Comparison of ENCODE assay signal across 18 mouse cellular contexts in genomic region chr7:132333078-132333477, GRCm38 (mm10). TPM values are rescaled to one million over a fixed set of nuclear protein-coding genes. Genes with fewer than 3 reads are reported as not detected.
DNase-seq lines count a peak whose midpoint lies in the region; ATAC-seq and TF ChIP-seq lines count a peak whose summit lies in the region.
"Had no signal": no experiment of that assay in that cellular context is flagged by ENCODE, and none has a peak within 500 bp of the region (broad histone marks: within the 10 kb centered on the region; RNA-seq: fewer than 3 reads in every experiment).

No protein-coding gene starts in this region.

- no peak overlapping the region for H3K9ac ChIP-seq in neural tube, embryonic 13.5 days
- no peak overlapping the region for H3K9ac ChIP-seq in heart, adult 2 months (ENCODE audit: low read depth, low read length)
- H3K9ac ChIP-seq: forebrain, embryonic 13.5 days; forebrain, postnatal 0 days; heart, embryonic 12.5 days; hindbrain, embryonic 13.5 days had no signal

- TF ChIP-seq POLR2A in heart, adult 2 months (IDR thresholded peaks at IDR 0.05; ENCODE audit: insufficient read depth, low read depth, low read length): no peak
- no peak for TF ChIP-seq POLR2A in kidney, adult 2 months (IDR thresholded peaks at IDR 0.05; ENCODE audit: low read depth, low read length)

- WGBS in neural tube, embryonic 13.5 days: 81% methylated on average over 1 of the region's 1 CpGs
- WGBS in embryonic facial prominence, embryonic 10.5 days: 75% methylated on average over 1 of the region's 1 CpGs
- 50% methylated on average over 1 of the region's 1 CpGs for WGBS in heart, adult 2 months
- 66% methylated on average over 1 of the region's 1 CpGs for WGBS in kidney, adult 2 months

- no peak overlapping the region for H3K4me2 ChIP-seq in neural tube, embryonic 13.5 days
- H3K4me2 ChIP-seq: forebrain, embryonic 13.5 days; heart, embryonic 12.5 days; hindbrain, embryonic 13.5 days had no signal

- intact Hi-C loops in heart, adult 2 months (cut with DNase I): loop anchor here (5.0 kb wide), 1 partner anchor 106 kb away; no protein-coding TSS in a partner anchor

- peaks cover 39% of the 10 kb centered on the region for H3K4me1 ChIP-seq in neural tube, embryonic 13.5 days (replicated peaks)
- peaks cover 42% of the 10 kb centered on the region for H3K4me1 ChIP-seq in embryonic facial prominence, embryonic 10.5 days
- peaks cover 7% of the 10 kb centered on the region for H3K4me1 ChIP-seq in heart, adult 2 months (ENCODE audit: control insufficient read depth, insufficient read depth, low read length)
- peaks cover 10% of the 10 kb centered on the region; the same call in 1 of the 2 replicates for H3K4me1 ChIP-seq in kidney, adult 2 months (ENCODE audit: control insufficient read depth, insufficient read depth, low read length)

- no peak for ATAC-seq in neural tube, embryonic 13.5 days (ENCODE audit: low read depth)
- ATAC-seq in megakaryocyte progenitor cell, adult 5-6 weeks (replicated peaks; ENCODE audit: poor library complexity): peak; percentile 47
- ATAC-seq: forebrain, embryonic 13.5 days; forebrain, postnatal 0 days; hindbrain, postnatal 0 days had no signal

- no peak for DNase-seq in neural tube, embryonic 10.5 days (ENCODE audit: extremely low spot score, low spot score)
- no peak for DNase-seq in embryonic facial prominence, embryonic 10.5 days (ENCODE audit: low spot score)
- DNase-seq in heart, adult 2 months: no peak
- no peak for DNase-seq in kidney, adult 2 months
- DNase-seq: adrenal gland, adult 8-10 months; cerebellum, adult 11-12 months; cerebellum, adult 9-10 months; cerebellum, postnatal 25 days; forebrain, postnatal 0 days; gastrocnemius, adult 2 months; gastrocnemius, postnatal 25 days; heart, adult 18-20 months had no signal

- no peak overlapping the region for H3K4me3 ChIP-seq in neural tube, embryonic 13.5 days
- no peak overlapping the region for H3K4me3 ChIP-seq in embryonic facial prominence, embryonic 10.5 days
- no peak overlapping the region for H3K4me3 ChIP-seq in heart, adult 2 months
- H3K4me3 ChIP-seq in kidney, adult 2 months (ENCODE audit: insufficient read depth, low read depth, low read length): no peak overlapping the region
- H3K4me3 ChIP-seq: forebrain, embryonic 13.5 days; gastrocnemius, adult 2 months; heart, embryonic 12.5 days; hindbrain, embryonic 13.5 days had no signal

- no peaks in the 10 kb centered on the region for H3K27me3 ChIP-seq in neural tube, embryonic 13.5 days
- peaks cover 5% of the 10 kb centered on the region; the same call in 1 of the 2 replicates for H3K27me3 ChIP-seq in embryonic facial prominence, embryonic 10.5 days (replicated peaks; ENCODE audit: low read depth, poor library complexity, severe bottlenecking)
- no peaks in the 10 kb centered on the region for H3K27me3 ChIP-seq in heart, adult 2 months (ENCODE audit: control insufficient read depth, insufficient read depth, low read length)
- H3K27me3 ChIP-seq in kidney, adult 2 months (replicated peaks; ENCODE audit: control insufficient read depth, insufficient read depth, low read length): no peaks in the 10 kb centered on the region
- H3K27me3 ChIP-seq: heart, embryonic 12.5 days; hindbrain, embryonic 13.5 days had no signal

- TF ChIP-seq CTCF in heart, adult 2 months (IDR thresholded peaks at IDR 0.05): no peak
- no peak for TF ChIP-seq CTCF in kidney, adult 2 months (conservative IDR thresholded peaks at IDR 0.05; ENCODE audit: insufficient read depth, insufficient read length, low read depth, low read length)

- no peaks in the 10 kb centered on the region for H3K79me2 ChIP-seq in heart, adult 2 months (replicated peaks; ENCODE audit: control insufficient read depth, insufficient read depth, low read length)

- no peaks in the 10 kb centered on the region for H3K9me3 ChIP-seq in neural tube, embryonic 13.5 days
- 0 out of 2 replicates have a peak, but pooled peaks cover 4% of the 10 kb centered on the region for H3K9me3 ChIP-seq in embryonic facial prominence, embryonic 10.5 days
- H3K9me3 ChIP-seq: forebrain, embryonic 13.5 days; hindbrain, embryonic 13.5 days had no signal

- no peaks in the 10 kb centered on the region for H3K36me3 ChIP-seq in neural tube, embryonic 13.5 days
- H3K36me3 ChIP-seq in embryonic facial prominence, embryonic 10.5 days (replicated peaks): no peaks in the 10 kb centered on the region
- H3K36me3 ChIP-seq in heart, adult 2 months (ENCODE audit: control insufficient read depth, insufficient read depth, low read length): no peaks in the 10 kb centered on the region
- no peaks in the 10 kb centered on the region for H3K36me3 ChIP-seq in kidney, adult 2 months (ENCODE audit: control insufficient read depth, insufficient read depth, low read length)
- H3K36me3 ChIP-seq: heart, embryonic 12.5 days; hindbrain, embryonic 13.5 days had no signal

- no peak for TF ChIP-seq EP300 in heart, adult 2 months (IDR thresholded peaks at IDR 0.05; ENCODE audit: insufficient read depth, low read depth, low read length)

- H3K27ac ChIP-seq in neural tube, embryonic 13.5 days (replicated peaks): 0 out of 2 replicates have a peak overlapping the region, but pooled peaks have one; percentile 7
- peak overlapping the region; percentile 45 for H3K27ac ChIP-seq in embryonic facial prominence, embryonic 10.5 days (replicated peaks)
- H3K27ac ChIP-seq in heart, adult 2 months: no peak overlapping the region
- H3K27ac ChIP-seq in kidney, adult 2 months (ENCODE audit: insufficient read depth, low read depth, low read length): no peak overlapping the region
- H3K27ac ChIP-seq: forebrain, embryonic 13.5 days; gastrocnemius, adult 2 months; hindbrain, embryonic 13.5 days; hindbrain, postnatal 0 days had no signal

RNA-seq across cellular contexts. Expression of gene Chst15, which starts 16.1 kb away (rescaled TPM):
- 21.9 and 22.5 TPM in 2 replicates for polyA plus RNA-seq in neural tube, embryonic 13.5 days (2015; fragmentation: Nextera tagmentation; extraction: Ambion mirVana)
- 11.8 and 12.7 TPM in 2 replicates for polyA plus RNA-seq in embryonic facial prominence, embryonic 10.5 days (2016; fragmentation: Nextera tagmentation; extraction: Ambion mirVana)
- 8.6 and 11.5 TPM in 2 replicates for total RNA-seq in megakaryocyte progenitor cell, adult 5-6 weeks (2015)
- total RNA-seq in megakaryocyte progenitor cell, adult 5-6 weeks (2017): 7.3 and 8.2 TPM in 2 replicates
- 1 to 10 TPM; 6.8 to 7.3 TPM for total RNA-seq in heart, adult 2 months (2021)
- polyA plus RNA-seq in heart, adult 2 months (2012; rRNA removed): 6.3 and 7.0 TPM in 2 replicates
- polyA plus RNA-seq in kidney, adult 2 months (2012; rRNA removed): 13.8 and 17.6 TPM in 2 replicates

Comparison
In these comparisons a context has a peak if more than half of its experiments do, and no peak if none do; other contexts are left out.
1. H3K27ac ChIP-seq: peak in neural tube, embryonic 13.5 days (single experiment) and embryonic facial prominence, embryonic 10.5 days (single experiment); none in heart, adult 2 months (single experiment) and kidney, adult 2 months (single experiment).